Mouse (Mus musculus) myocyte (in vitro differentiated cells): ENCODE results near the gene Dhx57. TPM values are rescaled to one million over a fixed set of nuclear protein-coding genes. Genes with fewer than 3 reads are reported as not detected.
A peak's percentile ranks its signal among the peaks of the same experiment; 100 is the strongest.
"Not testable (repeated sequence)": the region's sequence is repeated elsewhere in the genome, so short reads cannot be mapped to it uniquely, and the experiment has no call there.

ENCODE experiments used
- H3K27me3 ChIP-seq: one replicate; pipeline ENCODE4 v1.6.1; 2011; ENCODE audit not compliant: control insufficient read depth, insufficient read depth, insufficient read length
- H3K36me3 ChIP-seq: one replicate; pipeline ENCODE4 v1.6.1; 2011; ENCODE audit not compliant: control insufficient read depth, insufficient read depth
- H3K4me2 ChIP-seq: one replicate; pipeline ENCODE4 v1.6.1; 2011; ENCODE audit warnings: low read depth, control low read depth
- H3K4me3 ChIP-seq: one replicate; pipeline ENCODE4 v1.5.1; 2011; ENCODE audit warnings: mild to moderate bottlenecking, control low read depth, moderate library complexity
- H3K79me2 ChIP-seq: one replicate; pipeline ENCODE4 v1.6.1; 2011; ENCODE audit not compliant: control insufficient read depth, insufficient read depth
- H3ac ChIP-seq: one replicate; pipeline ENCODE4 v1.6.1; 2011; ENCODE audit not compliant: control insufficient read depth, insufficient read length
- CEBPB ChIP-seq: IDR thresholded peaks from 2 replicates; pipeline ENCODE4 v1.6.1; 2011; ENCODE audit warnings: mild to moderate bottlenecking, moderate library complexity; ENCODE audit not compliant: poor library complexity, insufficient read depth, severe bottlenecking
- E2F4 ChIP-seq: IDR thresholded peaks from one replicate; pipeline ENCODE4 v1.6.1; 2011; ENCODE audit warnings: mild to moderate bottlenecking, control low read depth, moderate library complexity; ENCODE audit not compliant: insufficient read depth
- MAX ChIP-seq: IDR thresholded peaks from one replicate; pipeline ENCODE4 v1.6.1; 2011; ENCODE audit warnings: low read depth, mild to moderate bottlenecking, control low read depth
- MYOD1 ChIP-seq, 3 experiments: IDR thresholded peaks; one replicate each; pipeline ENCODE4 v1.6.1; 2011; ENCODE audit warnings: control low read depth in 2 of 3, low read depth in 2 of 3, mild to moderate bottlenecking in 2 of 3, moderate library complexity in 1 of 3; ENCODE audit not compliant: insufficient read length in 2 of 3, control insufficient read depth in 1 of 3
- MYOG ChIP-seq, 3 experiments: IDR thresholded peaks; one replicate each; pipeline ENCODE4 v1.6.1; 2011; ENCODE audit warnings: control low read depth in 2 of 3, low read depth in 2 of 3, mild to moderate bottlenecking in 2 of 3; ENCODE audit not compliant: insufficient read length in 2 of 3, control insufficient read depth in 1 of 3, insufficient read depth in 1 of 3
- POLR2A ChIP-seq: IDR thresholded peaks from one replicate; pipeline ENCODE4 v1.6.1; 2011; ENCODE audit warnings: low read depth, mild to moderate bottlenecking, control low read depth, moderate library complexity; ENCODE audit not compliant: insufficient read length
- POLR2AphosphoS2 ChIP-seq: IDR thresholded peaks from one replicate; pipeline ENCODE4 v1.6.1; 2011; ENCODE audit warnings: low read depth, control low read depth; ENCODE audit not compliant: insufficient read length
- REST ChIP-seq: IDR thresholded peaks from one replicate; pipeline ENCODE4 v1.6.1; 2011; ENCODE audit warnings: mild to moderate bottlenecking, control low read depth, moderate library complexity; ENCODE audit not compliant: insufficient read depth, insufficient read length
- SRF ChIP-seq: IDR thresholded peaks from one replicate; pipeline ENCODE4 v1.6.1; 2011; ENCODE audit warnings: low read depth; ENCODE audit not compliant: control insufficient read depth, insufficient read length
- TCF12 ChIP-seq: IDR thresholded peaks from one replicate; pipeline ENCODE4 v1.6.1; 2011; ENCODE audit warnings: mild to moderate bottlenecking, control low read depth; ENCODE audit not compliant: poor library complexity, insufficient read depth, severe bottlenecking
- TCF3 ChIP-seq: IDR thresholded peaks from one replicate; pipeline ENCODE4 v1.6.1; 2011; ENCODE audit warnings: low read depth, control low read depth; ENCODE audit not compliant: insufficient read length
- USF1 ChIP-seq: IDR thresholded peaks from one replicate; pipeline ENCODE4 v1.6.1; 2011; ENCODE audit warnings: low read depth, mild to moderate bottlenecking, control low read depth, moderate library complexity
- polyA plus RNA-seq: library from polyadenylated mRNA; unstranded; fragments of >200 nt; fragmentation: generic; extraction: Trizol; gene quantifications from one replicate; pipeline ENCODE4 v1.2.1, GENCODE M21; 2012; ENCODE audit warnings: missing spikeins

Dhx57 gene
- polyA plus RNA-seq, 1 experiment, result 7.4 TPM

- H3K4me3 ChIP-seq, result no peak overlapping the region
- H3K27me3 ChIP-seq, result no peaks in the 10 kb centered on the region
- H3K79me2 ChIP-seq, result no peaks in the 10 kb centered on the region
- no peaks in the 10 kb centered on the region for H3K36me3 ChIP-seq
- H3K4me2 ChIP-seq, result no peak overlapping the region
- H3ac ChIP-seq, result no peak overlapping the region
- no peak for TF ChIP-seq E2F4
Measured at GRCm38 (mm10) chr17:80221890-80222628, 68.2 kb downstream of the Dhx57 start.

GRCm38 (mm10) chr17:80221202-80221601, 69.1 kb downstream of the Dhx57 start:
- TF ChIP-seq REST (no peak), USF1 (no peak), POLR2A (no peak), POLR2AphosphoS2 (no peak), MAX (no peak), E2F4 (no peak)

GRCm38 (mm10) chr17:80220131-80220530, 70.1 kb downstream of the Dhx57 start:
- Histone ChIP-seq H3K4me2 (no peak overlapping the region), H3ac (no peak overlapping the region)

More at GRCm38 (mm10) chr17:80221202-80221601, 69.1 kb downstream of the Dhx57 start:
- Histone ChIP-seq H3K27me3 (no peaks in the 10 kb centered on the region), H3K79me2 (no peaks in the 10 kb centered on the region), H3K4me3 (no peak overlapping the region), H3K36me3 (no peaks in the 10 kb centered on the region), H3ac (no peak overlapping the region), H3K4me2 (no peak overlapping the region)

GRCm38 (mm10) chr17:80213998-80214397, 76.3 kb downstream of the Dhx57 start:
- not testable (repeated sequence) for H3K4me3 ChIP-seq, H3K79me2 ChIP-seq, H3K4me2 ChIP-seq

More at GRCm38 (mm10) chr17:80220131-80220530, 70.1 kb downstream of the Dhx57 start:
- no peaks in the 10 kb centered on the region for H3K27me3 ChIP-seq
- H3K36me3 ChIP-seq, result no peaks in the 10 kb centered on the region
- H3K79me2 ChIP-seq, result no peaks in the 10 kb centered on the region
- H3K4me3 ChIP-seq, result no peak overlapping the region
- TF ChIP-seq MAX (no peak), TCF3 (no peak), USF1 (no peak), MYOG (IDR thresholded peaks at IDR 0.05; ENCODE audit: control insufficient read depth in 1 of 3, insufficient read depth in 1 of 3, insufficient read length in 2 of 3, low read depth in 2 of 3) (no peak), REST (no peak), POLR2AphosphoS2 (no peak), CEBPB (no peak), SRF (no peak), POLR2A (no peak), E2F4 (no peak), MYOD1 (IDR thresholded peaks at IDR 0.05; ENCODE audit: control insufficient read depth in 1 of 3, insufficient read length in 2 of 3, low read depth in 2 of 3) (no peak), TCF12 (no peak)

GRCm38 (mm10) chr17:80206671-80207581, 83.3 kb downstream of the Dhx57 start, which contains the start of the genes Srsf7 and Ttc39d:
Srsf7 (minus strand) TSS chr17:80207307.
Ttc39d (plus strand) TSS chr17:80207460.
- TF ChIP-seq MYOG (IDR thresholded peaks at IDR 0.05; ENCODE audit: control insufficient read depth in 1 of 3, insufficient read depth in 1 of 3, insufficient read length in 2 of 3, low read depth in 2 of 3) (no peak), REST (peak; percentile 56), SRF (no peak), TCF3 (peak; percentile 3), E2F4 (peak; percentile 63), TCF12 (no peak), MYOD1 (IDR thresholded peaks at IDR 0.05; ENCODE audit: control insufficient read depth in 1 of 3, insufficient read length in 2 of 3, low read depth in 2 of 3) (peak in 1 of 3 experiments; percentile 30), CEBPB (0 out of 2 replicates have a peak, but pooled peaks have one; percentile 27), POLR2A (peak; percentile 100), POLR2AphosphoS2 (peak; percentile 100), MAX (no peak), USF1 (no peak)
- Histone ChIP-seq H3K4me2 (peak within 1 kb of the TSS; percentile 98), H3K79me2 (peaks cover 47% of the 10 kb centered on the region), H3K36me3 (peaks cover 34% of the 10 kb centered on the region), H3K4me3 (peak within 1 kb of the TSS; percentile 94), H3K27me3 (no peaks in the 10 kb centered on the region), H3ac (peak within 1 kb of the TSS; percentile 86)

More at GRCm38 (mm10) chr17:80213998-80214397, 76.3 kb downstream of the Dhx57 start:
- not testable (repeated sequence) for H3K27me3 ChIP-seq, H3K36me3 ChIP-seq, H3ac ChIP-seq
